Mouse (Mus musculus) CH12.LX (cell line): Measurements from ENCODE around the gene Gm15737. TPM values are rescaled to one million over a fixed set of nuclear protein-coding genes. Genes with fewer than 3 reads are reported as not detected.

Source experiments
- DNase-seq: peaks from one replicate; pipeline ENCODE4 v3.0.0-alpha.2; 2013; ENCODE audit errors: extremely low read depth
- H3K27ac ChIP-seq: 2 replicates; pipeline ENCODE4 v1.5.1; 2012; ENCODE audit warnings: low read depth, mild to moderate bottlenecking, control low read depth, moderate library complexity; ENCODE audit not compliant: insufficient read depth
- H3K27me3 ChIP-seq: replicated peaks from 2 replicates; pipeline ENCODE3; 2012; ENCODE audit warnings: inconsistent platforms
- H3K36me3 ChIP-seq, 2 experiments: replicated peaks in 1 of 2; 2 replicates each; pipeline versions ENCODE3 to v1.6.1; 2012; ENCODE audit warnings: inconsistent platforms in 1 of 2, low read length in 1 of 2, mild to moderate bottlenecking in 1 of 2, mixed read lengths in 1 of 2, moderate library complexity in 1 of 2; ENCODE audit not compliant: control insufficient read depth in 1 of 2, insufficient read depth in 1 of 2
- H3K4me1 ChIP-seq, 2 experiments: 2 replicates each; pipeline ENCODE4 v1.6.1; 2012; ENCODE audit warnings: inconsistent platforms in 1 of 2, moderate library complexity in 1 of 2; ENCODE audit not compliant: insufficient read depth in 2 of 2, control insufficient read depth in 1 of 2
- H3K4me2 ChIP-seq: 2 replicates; pipeline ENCODE4 v1.6.1; 2012; ENCODE audit warnings: low read depth, mild to moderate bottlenecking, control low read depth; ENCODE audit not compliant: poor library complexity, insufficient read depth, severe bottlenecking
- H3K4me3 ChIP-seq, 3 experiments: fragments of 150-350 bp in 1 of 3; sonication (generic) in 1 of 3; replicated peaks in 1 of 3; 2 replicates each; pipeline versions ENCODE3 to v1.5.1; 2011 to 2012; ENCODE audit warnings: low read depth in 2 of 3, low read length in 2 of 3, mild to moderate bottlenecking in 2 of 3, moderate library complexity in 2 of 3, control low read depth in 1 of 3, improper control_type of control experiment in 1 of 3, inconsistent platforms in 1 of 3, mixed read lengths in 1 of 3; ENCODE audit not compliant: poor library complexity in 1 of 3
- H3K79me2 ChIP-seq: replicated peaks from 2 replicates; pipeline ENCODE4 v1.6.1; 2012; ENCODE audit warnings: mild to moderate bottlenecking, moderate library complexity; ENCODE audit not compliant: control insufficient read depth, poor library complexity, insufficient read depth, severe bottlenecking; ENCODE audit errors: extremely low read depth
- H3K9ac ChIP-seq: 2 replicates; pipeline ENCODE4 v1.6.1; 2012; ENCODE audit warnings: low read depth, mild to moderate bottlenecking, control low read depth, moderate library complexity; ENCODE audit not compliant: insufficient read depth
- H3K9me3 ChIP-seq: replicated peaks from 2 replicates; pipeline ENCODE3; 2012; ENCODE audit warnings: low read length, inconsistent platforms, mixed read lengths
- BHLHE40 ChIP-seq: IDR thresholded peaks from 2 replicates; pipeline ENCODE4 v1.6.1; 2011; ENCODE audit warnings: mild to moderate bottlenecking, low read depth, low read length, improper control_type of control experiment
- CHD1 ChIP-seq: IDR thresholded peaks from 2 replicates; pipeline ENCODE4 v1.6.1; 2012; ENCODE audit warnings: low read depth, low read length, improper control_type of control experiment, inconsistent platforms
- CTCF ChIP-seq, 2 experiments: IDR thresholded peaks in 1 of 2; conservative IDR thresholded peaks in 1 of 2; 2 replicates each; pipeline ENCODE4 v1.5.1; 2011 to 2012; ENCODE audit warnings: low read depth in 2 of 2, low read length in 2 of 2, improper control_type of control experiment in 1 of 2, inconsistent platforms in 1 of 2, mild to moderate bottlenecking in 1 of 2, moderate library complexity in 1 of 2
- E2F4 ChIP-seq: IDR thresholded peaks from 2 replicates; pipeline ENCODE4 v1.6.1; 2011; ENCODE audit warnings: low read depth, low read length, improper control_type of control experiment; ENCODE audit not compliant: insufficient replicate concordance
- ELF1 ChIP-seq: IDR thresholded peaks from 2 replicates; pipeline ENCODE4 v1.6.1; 2014; ENCODE audit warnings: low read depth, mild to moderate bottlenecking, inconsistent platforms, low read length, improper control_type of control experiment
- EP300 ChIP-seq: IDR thresholded peaks from 2 replicates; pipeline ENCODE4 v1.6.1; 2011; ENCODE audit warnings: low read length, improper control_type of control experiment
- ETS1 ChIP-seq: conservative IDR thresholded peaks from 2 replicates; pipeline ENCODE4 v1.6.1; 2012; ENCODE audit warnings: low read depth, mild to moderate bottlenecking, inconsistent platforms, low read length, improper control_type of control experiment, moderate library complexity
- HCFC1 ChIP-seq: IDR thresholded peaks from 2 replicates; pipeline ENCODE4 v1.6.1; 2012; ENCODE audit warnings: low read depth, mild to moderate bottlenecking, inconsistent platforms, low read length, improper control_type of control experiment
- IRF4 ChIP-seq: IDR thresholded peaks from 2 replicates; pipeline ENCODE4 v1.6.1; 2014; ENCODE audit warnings: low read depth, mild to moderate bottlenecking, inconsistent platforms, low read length, improper control_type of control experiment
- JUN ChIP-seq: IDR thresholded peaks from 2 replicates; pipeline ENCODE4 v1.6.1; 2011; ENCODE audit warnings: low read depth, mild to moderate bottlenecking, low read length, improper control_type of control experiment, moderate library complexity; ENCODE audit not compliant: insufficient read depth
- MAFK ChIP-seq: IDR thresholded peaks from 2 replicates; pipeline ENCODE4 v1.6.1; 2011; ENCODE audit warnings: low read length, improper control_type of control experiment; ENCODE audit not compliant: insufficient replicate concordance
- MEF2A ChIP-seq: IDR thresholded peaks from 2 replicates; pipeline ENCODE4 v1.6.1; 2014; ENCODE audit warnings: low read depth, mild to moderate bottlenecking, inconsistent platforms, low read length, improper control_type of control experiment, borderline replicate concordance
- NELFE ChIP-seq: IDR thresholded peaks from 2 replicates; pipeline ENCODE4 v1.6.1; 2011; ENCODE audit warnings: low read depth, low read length, improper control_type of control experiment
- PAX5 ChIP-seq: IDR thresholded peaks from 2 replicates; pipeline ENCODE4 v1.6.1; 2012; ENCODE audit warnings: low read length, inconsistent platforms, mixed read lengths
- POLR2A ChIP-seq: IDR thresholded peaks from 2 replicates; pipeline ENCODE4 v1.6.1; 2011; ENCODE audit warnings: low read depth, mild to moderate bottlenecking, improper control_type of control experiment, low read length
- RAD21 ChIP-seq: IDR thresholded peaks from 2 replicates; pipeline ENCODE4 v1.6.1; 2011; ENCODE audit warnings: low read depth, mild to moderate bottlenecking, low read length, improper control_type of control experiment, moderate library complexity
- SIN3A ChIP-seq: IDR thresholded peaks from 2 replicates; pipeline ENCODE4 v1.6.1; 2012; ENCODE audit warnings: low read length, improper control_type of control experiment, inconsistent platforms
- SMC3 ChIP-seq: IDR thresholded peaks from 2 replicates; pipeline ENCODE4 v1.6.1; 2011; ENCODE audit warnings: low read depth, low read length, improper control_type of control experiment
- TBP ChIP-seq: conservative IDR thresholded peaks from 2 replicates; pipeline ENCODE4 v1.6.1; 2011; ENCODE audit warnings: low read depth, low read length, improper control_type of control experiment
- USF1 ChIP-seq: IDR thresholded peaks from 2 replicates; pipeline ENCODE4 v1.6.1; 2014; ENCODE audit warnings: low read depth, mild to moderate bottlenecking, inconsistent platforms, low read length, improper control_type of control experiment
- ZC3H11A ChIP-seq: IDR thresholded peaks from 2 replicates; pipeline ENCODE4 v1.6.1; 2012; ENCODE audit warnings: low read depth, mild to moderate bottlenecking, inconsistent platforms, low read length, improper control_type of control experiment
- ZKSCAN1 ChIP-seq: IDR thresholded peaks from 2 replicates; pipeline ENCODE4 v1.6.1; 2012; ENCODE audit warnings: low read depth, inconsistent platforms, low read length, improper control_type of control experiment, borderline replicate concordance
- ZNF384 ChIP-seq: IDR thresholded peaks from 2 replicates; pipeline ENCODE4 v1.6.1; 2012; ENCODE audit warnings: low read depth, low read length, improper control_type of control experiment, inconsistent platforms
- dilution Hi-C: fragments of 300-500 bp; cut with MboI; formaldehyde crosslinking; loops from 2 replicates; pipeline ENCODE4 v1.14.3; 2020; ENCODE audit warnings: low sequenced_read_pairs; ENCODE audit not compliant: extremely low pct_unique_long_range_greater_than_20kb, extremely low pct_ligation_motif_present
- in situ Hi-C: fragments of 300-500 bp; cut with MboI; formaldehyde crosslinking; loops from 3 replicates; pipeline ENCODE4 v1.14.3; 2019; ENCODE audit warnings: low sequenced_read_pairs, low pct_ligation_motif_present, low pct_unique_long_range_greater_than_20kb, mixed read lengths
- polyA plus RNA-seq: library from polyadenylated mRNA; unstranded; fragments of >175 nt; gene quantifications from 2 replicates; pipeline ENCODE4 v1.2.1, GENCODE M21; 2012; ENCODE audit warnings: low read depth; ENCODE audit not compliant: insufficient read length
- total RNA-seq, 2 experiments: library from RNA; depleted of rRNA; stranded (reverse); fragments of 300-350 nt in 1 of 2; fragments of >200 nt in 1 of 2; gene quantifications; 2 replicates each; pipeline ENCODE4 v1.2.3; 2012 to 2014

Gm15737 gene
- total and polyA plus RNA-seq, 3 experiments, result not detected

- no peak overlapping the region for H3K4me3 ChIP-seq
- TF ChIP-seq ZC3H11A, result no peak
- no peak for TF ChIP-seq TBP
- no peak for TF ChIP-seq NELFE
- no peak for TF ChIP-seq ZKSCAN1
- TF ChIP-seq USF1, result no peak
- no peak for TF ChIP-seq IRF4
- no peak for TF ChIP-seq HCFC1
- no peak for TF ChIP-seq RAD21
- TF ChIP-seq CTCF (conservative IDR thresholded peaks at IDR 0.05 in 1 of 2, IDR thresholded peaks at IDR 0.05 in 1 of 2; ENCODE audit: low read depth in 2 of 2, low read length in 2 of 2), result no peak
- TF ChIP-seq ETS1, result no peak
- TF ChIP-seq MEF2A, result no peak
- TF ChIP-seq MAFK, result no peak
- no peak for TF ChIP-seq ELF1
- TF ChIP-seq E2F4, result no peak
- TF ChIP-seq SIN3A, result no peak
- TF ChIP-seq JUN, result no peak
- no peak for TF ChIP-seq PAX5
- TF ChIP-seq EP300, result no peak
- TF ChIP-seq ZNF384, result no peak
- no peak for TF ChIP-seq SMC3
- no peak overlapping the region for H3K9ac ChIP-seq
- H3K27ac ChIP-seq, result no peak overlapping the region
- DNase-seq, result no peak
- no peaks in the 10 kb centered on the region for H3K79me2 ChIP-seq
- H3K9me3 ChIP-seq, result peaks cover 71% of the 10 kb centered on the region
- H3K4me1 ChIP-seq, result no peaks in the 10 kb centered on the region
- H3K36me3 ChIP-seq, result no peaks in the 10 kb centered on the region
- in situ Hi-C loops, result no loop called here
- no peaks in the 10 kb centered on the region for H3K27me3 ChIP-seq
- dilution Hi-C loops, result no loop called here
- H3K4me2 ChIP-seq, result no peak overlapping the region
These were observed 22.4 kb downstream of the Gm15737 start for GRCm38 (mm10) chr6:92891535-92891934.

- Histone ChIP-seq H3K4me2 (no peak overlapping the region), H3K4me1 (no peaks in the 10 kb centered on the region), H3K79me2 (no peaks in the 10 kb centered on the region), H3K27me3 (no peaks in the 10 kb centered on the region), H3K9ac (no peak overlapping the region), H3K9me3 (peaks cover 74% of the 10 kb centered on the region), H3K36me3 (no peaks in the 10 kb centered on the region), H3K27ac (no peak overlapping the region), H3K4me3 (no peak overlapping the region)
- in situ Hi-C loops, result no loop called here
- DNase-seq, result no peak
- dilution Hi-C loops, result no loop called here
- TF ChIP-seq NELFE, result no peak
- no peak for TF ChIP-seq CHD1
- TF ChIP-seq ETS1, result no peak
- TF ChIP-seq ZC3H11A, result no peak
- no peak for TF ChIP-seq JUN
- TF ChIP-seq USF1, result no peak
- TF ChIP-seq TBP, result no peak
- no peak for TF ChIP-seq MAFK
- TF ChIP-seq CTCF (conservative IDR thresholded peaks at IDR 0.05 in 1 of 2, IDR thresholded peaks at IDR 0.05 in 1 of 2; ENCODE audit: low read depth in 2 of 2, low read length in 2 of 2), result no peak
- no peak for TF ChIP-seq SIN3A
- TF ChIP-seq POLR2A, result no peak
- no peak for TF ChIP-seq MEF2A
- no peak for TF ChIP-seq BHLHE40
These were observed 34.9 kb downstream of the Gm15737 start for GRCm38 (mm10) chr6:92904037-92904436.
